Mouse (Mus musculus): ENCODE measurements at regions not wholly inside any gene's neighbourhood (a gene's known extent, or its start where the extent isn't known, plus 50 kb on each side); places are given as distances from the start of the nearest gene placed in this dataset.

DNA sequence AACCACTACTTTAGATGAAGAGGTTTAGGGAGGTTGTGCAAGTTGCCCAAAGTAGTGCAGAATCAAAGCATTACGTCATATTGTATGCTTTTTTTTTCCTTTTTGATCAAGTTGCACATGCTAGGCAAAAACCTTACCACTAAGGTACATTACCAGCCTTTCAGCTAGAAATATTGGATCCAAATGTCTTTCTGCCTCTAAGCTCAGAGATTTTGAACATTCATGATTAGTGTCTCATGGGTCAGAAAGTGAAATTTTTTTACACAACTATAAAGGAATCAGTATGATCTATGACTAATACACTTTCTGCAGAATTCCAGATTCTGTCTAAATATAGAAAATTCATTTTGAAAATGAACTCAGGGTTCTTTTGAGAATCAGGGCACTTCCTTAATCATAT lies 92.3 kb upstream of the Cdkn2b start:
- in situ Hi-C loops (cut with MboI, MseI), result no loop called here

DNA sequence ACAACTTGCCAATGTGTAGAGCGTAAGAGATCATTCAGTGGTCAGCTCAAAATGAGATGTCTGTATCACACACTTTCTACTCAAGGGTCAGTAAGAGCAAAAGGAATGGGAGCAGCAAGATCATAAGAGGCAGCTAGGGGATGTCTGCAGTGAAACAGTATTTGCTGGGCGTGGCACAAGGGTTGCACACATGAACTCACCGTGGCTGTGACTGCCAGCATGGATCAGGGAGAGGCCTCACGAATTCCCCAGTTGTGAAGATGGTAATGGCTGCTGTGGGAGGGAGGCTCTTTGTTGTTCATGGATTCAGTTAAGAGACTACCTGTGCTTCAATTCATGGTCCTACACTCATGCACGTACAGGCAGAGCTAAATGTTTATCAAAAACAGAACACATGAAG lies 91.5 kb upstream of the Cdkn2b start:
- in situ Hi-C loops (cut with MboI, MseI), result no loop called here

DNA sequence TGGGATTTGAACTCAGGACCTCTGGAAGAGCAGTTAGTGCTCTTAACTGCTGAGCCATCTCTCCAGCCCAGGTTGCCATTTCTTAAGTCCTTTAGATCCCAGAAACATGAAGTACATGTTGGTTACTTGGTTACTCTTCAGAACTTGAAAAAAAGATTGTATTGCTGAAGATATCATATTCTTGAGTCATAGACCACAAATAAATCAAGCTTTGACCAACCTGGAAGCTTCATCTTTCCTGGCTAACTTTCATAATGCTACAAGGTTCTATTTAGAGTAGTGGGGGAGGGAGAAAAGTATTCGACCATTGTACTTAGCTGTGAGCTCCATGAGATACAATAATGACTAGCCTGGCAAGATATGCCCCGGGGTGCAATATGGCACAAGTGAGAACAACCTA lies 90.9 kb upstream of the Cdkn2b start:
- in situ Hi-C loops (cut with MboI, MseI), result no loop called here

DNA sequence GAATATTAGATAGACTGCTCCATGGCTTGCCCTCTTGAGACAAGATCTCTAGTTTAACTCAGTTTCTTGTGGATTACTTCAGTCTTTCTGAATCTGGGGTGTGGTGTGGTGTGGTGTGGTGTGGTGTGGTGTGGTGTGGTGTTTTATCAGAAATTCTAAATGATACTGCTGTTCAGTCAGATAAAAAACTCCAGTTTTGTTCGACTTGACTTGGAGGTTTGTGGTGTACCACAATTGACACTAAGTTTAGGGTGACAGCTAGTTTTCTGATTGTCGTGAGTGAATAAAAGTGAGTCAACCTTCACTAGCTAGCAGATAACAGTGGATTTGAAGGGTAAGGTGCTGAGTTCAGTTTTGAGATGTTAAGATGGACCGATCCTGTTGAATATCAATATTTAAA lies 89.5 kb upstream of the Cdkn2b start:
- in situ Hi-C loops (cut with MboI, MseI), result no loop called here

DNA sequence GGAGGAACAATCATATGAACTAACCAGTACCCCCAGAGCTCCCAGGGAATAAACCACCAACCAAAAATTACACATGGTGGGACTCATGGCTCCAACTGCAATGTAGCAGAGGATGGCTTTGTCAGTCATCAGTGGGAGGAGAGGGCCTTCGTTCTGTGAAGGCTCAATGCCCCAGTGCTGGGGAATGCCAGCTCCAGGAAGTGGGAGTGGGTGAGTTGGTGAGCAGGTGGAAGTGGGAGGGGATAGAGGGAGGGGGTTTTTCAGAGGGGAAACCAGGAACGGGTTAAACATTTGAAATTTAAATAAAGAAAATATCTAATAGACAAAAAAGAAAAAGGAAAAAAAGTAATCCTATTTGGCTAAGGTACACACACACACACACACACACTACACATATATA lies 88.4 kb upstream of the Cdkn2b start:
- in situ Hi-C loops (cut with MboI, MseI), result no loop called here

DNA sequence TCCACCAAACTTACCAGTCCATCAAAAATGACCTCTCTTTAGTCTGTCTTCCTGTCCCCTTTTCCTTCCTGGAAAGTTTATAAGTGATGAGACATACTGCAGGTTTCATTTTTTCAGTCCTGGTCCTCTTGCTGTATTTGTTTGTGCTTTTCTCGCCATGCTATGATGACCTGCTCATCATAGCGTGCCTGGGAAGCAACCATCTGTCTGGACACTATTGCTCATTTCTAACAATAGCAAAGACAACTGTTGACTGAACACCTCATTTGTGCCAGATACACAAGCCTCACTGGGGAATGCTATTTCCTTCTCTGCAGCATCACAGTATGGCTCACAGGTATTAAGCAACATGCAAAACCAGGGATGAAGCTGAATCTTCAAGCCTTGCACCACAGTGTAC lies 85.2 kb upstream of the Cdkn2b start:
- in situ Hi-C loops (cut with MboI, MseI), result no loop called here

DNA sequence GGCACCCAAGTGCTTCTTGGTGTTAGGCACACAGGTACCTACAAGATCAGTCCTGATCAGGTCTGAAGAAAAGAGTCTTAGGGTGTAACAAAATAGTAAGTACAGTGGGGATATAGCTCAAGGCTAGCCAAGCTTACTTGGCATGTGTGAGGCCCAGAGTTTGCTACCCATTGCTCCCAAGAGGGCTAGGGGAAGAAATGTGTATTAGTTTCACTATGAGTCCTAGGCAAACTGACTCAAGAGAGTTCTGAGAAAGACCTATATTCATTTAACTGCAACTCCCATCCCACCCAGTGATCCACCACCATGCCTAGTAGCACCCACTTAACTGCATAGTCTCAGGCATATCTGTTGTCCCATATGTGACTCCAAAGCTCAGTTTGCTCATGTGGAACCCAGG lies 84.5 kb upstream of the Cdkn2b start:
- in situ Hi-C loops (cut with MboI, MseI), result no loop called here

DNA sequence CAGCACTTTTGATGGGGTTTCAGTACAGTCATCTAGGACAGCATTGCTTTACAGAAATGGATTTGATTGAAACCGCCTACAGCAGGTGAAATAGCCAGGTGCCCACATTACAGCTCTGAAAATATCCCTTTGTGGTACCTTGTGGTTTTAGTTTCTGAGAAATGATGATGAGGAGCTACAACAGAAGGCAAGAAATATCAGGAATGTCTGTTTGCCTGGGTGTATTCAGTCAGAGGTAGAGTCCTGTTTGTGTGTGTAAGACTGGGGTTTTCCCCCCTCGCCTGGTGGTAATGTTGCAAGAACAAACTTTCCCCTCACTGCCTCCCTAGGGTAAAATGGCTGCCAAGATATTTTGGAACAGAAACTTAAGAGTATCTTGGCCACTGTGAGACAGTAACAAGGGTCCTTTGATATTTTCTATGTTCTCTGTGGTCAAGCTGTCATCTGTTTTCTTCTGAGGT lies 82.4 kb upstream of the Cdkn2b start:
- in situ Hi-C loops (cut with MboI, MseI), result no loop called here

DNA sequence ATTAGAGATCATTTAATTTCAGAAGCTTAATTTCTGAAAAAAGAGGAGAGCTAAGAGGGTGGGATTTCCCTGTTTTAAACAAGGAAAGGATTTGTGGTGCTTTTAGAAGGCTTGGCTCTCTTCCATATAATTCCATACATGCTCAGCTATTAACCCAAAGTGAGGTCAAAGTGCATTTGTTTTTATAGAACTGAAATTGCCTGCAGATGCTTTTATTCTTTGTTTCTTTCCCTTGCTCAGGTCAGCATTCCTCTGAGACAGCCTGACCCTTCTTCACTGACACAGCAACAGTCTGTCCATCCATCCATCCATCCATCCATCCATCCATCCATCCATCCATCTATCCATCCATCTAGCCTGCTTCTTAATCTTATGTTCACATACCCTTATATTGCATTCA lies 82.0 kb upstream of the Cdkn2b start:
- in situ Hi-C loops (cut with MboI, MseI), result no loop called here

DNA sequence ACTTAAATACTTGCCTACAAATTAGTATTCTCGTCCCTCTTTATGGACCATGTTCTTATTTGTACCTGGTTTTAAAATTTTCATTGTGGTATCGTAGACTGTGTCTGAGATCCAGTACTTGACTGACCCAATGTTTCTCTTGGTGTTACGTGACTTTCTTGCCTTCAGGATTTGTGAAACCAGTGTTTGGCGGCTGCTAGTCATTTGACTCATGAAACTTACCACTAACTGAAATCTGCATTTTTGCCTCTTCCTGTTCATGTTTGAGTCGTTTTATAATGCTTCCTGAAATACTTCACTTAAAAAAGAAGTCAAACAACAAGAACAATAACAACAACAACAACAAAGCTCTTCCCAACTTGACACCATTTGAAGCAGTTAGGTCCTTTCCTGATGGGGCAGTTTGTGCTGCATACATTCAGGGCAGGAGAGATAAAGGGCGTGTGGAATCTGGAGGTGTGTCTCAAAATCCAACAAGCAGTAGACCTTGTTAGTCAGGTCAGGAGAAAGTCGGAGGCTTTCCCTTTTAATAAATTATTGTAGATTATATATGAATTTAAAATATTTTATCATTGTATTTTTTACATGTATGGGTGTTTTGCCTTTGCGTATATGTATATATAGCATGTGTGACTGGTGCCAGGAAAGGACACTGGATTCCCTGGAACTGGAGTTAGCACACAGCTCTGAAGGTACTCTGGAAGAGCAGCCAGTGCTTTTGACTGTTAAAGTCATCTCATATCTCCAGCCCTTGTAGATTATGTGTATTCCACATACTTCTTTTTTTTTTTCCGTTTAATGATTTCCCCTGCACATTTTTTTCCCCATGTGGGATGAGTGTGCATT lies 80.8 kb upstream of the Cdkn2b start:
- in situ Hi-C loops (cut with MboI, MseI), result no loop called here

DNA sequence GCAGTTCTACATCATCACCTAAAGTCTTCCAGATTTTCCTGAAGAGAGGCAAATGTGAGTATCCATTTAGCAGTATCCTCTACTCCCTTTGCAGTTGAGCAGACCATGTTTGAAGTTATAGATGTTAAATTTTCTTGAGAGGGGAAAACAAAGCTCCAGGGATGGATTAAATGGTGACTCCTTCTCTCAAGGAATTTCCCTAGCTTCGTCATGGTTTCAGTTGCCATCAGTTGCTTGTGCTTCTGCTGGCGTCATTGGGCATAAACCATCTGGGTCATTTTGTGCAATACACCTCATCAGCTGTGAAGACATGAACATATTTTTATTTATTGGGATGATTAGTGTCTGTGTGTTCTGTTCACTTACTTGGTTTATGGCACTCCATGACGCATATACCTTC lies 72.7 kb upstream of the Cdkn2b start:
- in situ Hi-C loops (cut with MboI, MseI), result no loop called here

DNA sequence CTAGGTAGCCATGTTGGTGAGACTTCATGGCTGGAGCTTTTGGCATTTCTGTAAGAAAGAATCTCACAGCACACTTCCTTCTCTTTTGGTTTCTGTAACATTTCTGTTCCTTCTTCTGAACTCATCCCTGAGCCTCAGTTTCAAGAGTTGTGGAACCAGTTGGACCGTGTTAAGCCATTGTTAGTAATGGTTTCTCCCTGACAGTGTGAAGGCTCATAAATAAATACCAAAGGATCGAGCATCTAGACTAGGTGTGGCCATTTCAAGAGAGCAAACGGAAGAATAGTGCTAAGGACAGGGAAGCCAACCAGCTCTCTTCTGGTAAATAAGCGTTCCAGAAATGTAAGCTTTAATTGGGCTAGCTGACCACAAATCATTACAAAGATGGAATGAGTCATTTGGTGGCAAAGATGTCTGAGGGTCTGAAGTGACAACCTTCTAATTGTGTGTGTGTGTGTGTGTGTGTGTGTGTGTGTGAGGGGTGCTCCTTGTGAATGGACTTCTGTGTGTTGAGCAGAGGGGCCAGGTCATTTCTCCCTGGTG lies 71.7 kb upstream of the Cdkn2b start:
- in situ Hi-C loops (cut with MboI, MseI), result no loop called here

DNA sequence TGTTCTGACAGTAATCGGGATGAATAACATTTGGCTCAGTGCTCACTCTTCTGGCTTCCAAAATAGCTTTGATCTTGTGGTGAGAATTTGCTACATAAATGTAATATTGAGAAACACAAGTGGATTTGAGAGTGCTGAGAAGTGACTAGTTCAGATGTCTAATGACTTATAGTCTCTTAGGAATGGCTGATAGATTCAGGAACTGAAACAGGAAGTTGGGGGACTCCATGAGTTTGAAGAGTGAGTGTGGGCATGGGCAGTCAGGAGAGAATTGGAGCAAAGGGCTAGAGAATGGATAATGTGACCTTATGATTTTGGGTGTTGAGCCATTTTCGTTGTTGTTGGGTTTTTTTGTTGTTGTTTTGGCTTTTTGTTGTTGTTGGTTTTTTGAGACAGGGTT lies 70.9 kb upstream of the Cdkn2b start:
- in situ Hi-C loops (cut with MboI, MseI), result no loop called here

DNA sequence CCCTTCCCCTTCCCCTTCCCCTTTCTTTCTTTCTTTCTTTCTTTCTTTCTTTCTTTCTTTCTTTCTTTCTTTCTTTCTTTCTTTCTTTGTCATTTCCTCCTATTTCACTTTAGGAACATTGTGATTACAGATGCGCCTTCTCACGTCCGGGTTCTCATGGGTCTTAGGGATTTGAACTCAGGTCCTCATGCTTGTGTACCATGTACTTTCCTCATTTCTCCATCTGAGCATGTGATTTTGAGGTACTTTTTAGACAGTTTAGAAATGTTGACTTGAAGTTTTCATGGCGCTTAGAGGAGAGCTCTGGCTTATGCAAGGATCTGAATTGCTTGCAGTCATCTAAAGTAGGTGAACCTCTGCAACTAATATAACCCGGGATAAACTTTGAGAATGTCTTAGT lies 70.2 kb upstream of the Cdkn2b start:
- in situ Hi-C loops (cut with MboI, MseI), result no loop called here

DNA sequence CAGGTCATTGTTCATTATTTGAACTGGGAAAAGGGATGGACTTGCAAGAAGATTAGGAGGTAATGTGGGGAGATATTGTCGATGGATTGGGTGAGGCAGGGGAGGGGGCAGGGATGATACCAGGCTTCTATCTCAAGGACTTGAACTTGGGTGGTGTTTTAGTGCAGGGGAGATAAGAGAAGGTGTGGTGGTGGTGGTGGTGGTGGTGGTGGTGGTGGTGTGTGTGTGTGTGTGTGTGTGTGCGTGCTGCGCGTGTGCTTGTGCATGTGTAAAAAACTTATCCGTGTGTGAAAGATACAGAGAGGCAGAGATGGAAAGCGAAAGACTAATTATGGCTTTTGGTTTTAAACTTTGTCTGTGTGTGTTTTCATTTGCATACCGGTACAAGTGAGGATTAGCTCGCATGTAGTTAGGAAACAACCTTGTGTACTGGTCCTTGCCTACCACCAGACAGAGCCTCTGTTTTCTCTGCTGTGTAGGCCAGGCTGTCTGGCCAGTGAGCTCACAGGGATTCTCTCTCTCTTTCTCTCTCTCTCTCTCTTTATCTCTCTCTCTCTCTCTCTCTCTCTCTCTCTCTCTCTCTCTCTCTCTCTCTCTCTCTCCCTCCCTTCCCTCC lies 69.6 kb upstream of the Cdkn2b start:
- in situ Hi-C loops (cut with MboI, MseI), result no loop called here

DNA sequence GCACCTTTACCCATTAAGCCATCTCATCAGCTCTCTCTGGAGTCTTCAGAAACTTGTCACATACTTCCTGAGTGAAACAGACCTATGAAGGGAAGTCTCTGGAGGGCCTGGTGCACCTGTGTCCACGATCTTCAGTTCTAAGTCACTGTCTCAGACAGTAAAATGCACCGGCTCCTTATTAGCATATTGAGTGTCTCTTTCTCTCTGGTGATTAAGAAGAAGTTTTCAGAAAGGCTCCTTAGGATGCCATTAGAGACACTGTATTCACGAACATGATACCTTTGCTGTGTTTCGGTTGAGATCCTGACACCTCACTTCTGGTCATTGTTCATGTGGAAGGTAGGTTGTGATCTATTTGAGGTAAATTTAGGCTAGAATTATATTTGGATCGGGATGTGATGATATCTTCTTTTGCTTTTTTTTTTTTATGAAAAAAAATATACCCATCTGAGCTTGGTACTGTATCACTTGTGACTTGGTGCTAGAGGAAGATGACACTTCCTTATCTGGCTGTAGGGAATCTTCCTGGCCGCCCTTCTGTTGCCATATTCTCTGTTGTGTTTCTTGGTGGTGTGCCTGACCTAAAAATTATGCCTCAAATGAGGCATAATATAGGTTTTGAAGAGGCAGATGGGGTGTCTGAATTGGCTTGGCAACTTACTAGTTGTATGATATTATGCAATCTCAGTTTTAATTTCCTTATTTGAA lies 68.9 kb upstream of the Cdkn2b start:
- in situ Hi-C loops (cut with MboI, MseI), result no loop called here

DNA sequence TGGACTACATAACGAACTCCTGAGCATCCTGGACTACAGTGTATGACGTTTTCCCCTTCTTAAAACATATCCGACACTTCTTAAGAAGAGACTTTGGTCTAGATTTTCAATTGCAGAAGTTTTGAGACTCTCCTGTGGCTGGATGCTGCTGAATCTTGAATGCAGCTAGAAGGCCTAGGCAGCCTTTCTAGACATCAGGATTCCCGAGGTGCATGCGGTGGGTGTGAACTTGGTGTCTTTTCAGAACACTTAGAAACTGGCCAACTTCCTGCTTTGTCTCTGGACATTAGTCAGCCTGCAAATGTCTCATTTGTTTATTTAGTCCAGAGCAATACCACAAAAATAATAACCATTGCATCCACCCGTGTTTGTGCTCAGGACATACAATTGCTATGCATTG lies 61.8 kb upstream of the Cdkn2b start:
- in situ Hi-C loops (cut with MboI, MseI), result loop anchor here in 1 of 2 experiments (5.0 kb wide), 1 partner anchor 140 kb away; no protein-coding TSS in a partner anchor

DNA sequence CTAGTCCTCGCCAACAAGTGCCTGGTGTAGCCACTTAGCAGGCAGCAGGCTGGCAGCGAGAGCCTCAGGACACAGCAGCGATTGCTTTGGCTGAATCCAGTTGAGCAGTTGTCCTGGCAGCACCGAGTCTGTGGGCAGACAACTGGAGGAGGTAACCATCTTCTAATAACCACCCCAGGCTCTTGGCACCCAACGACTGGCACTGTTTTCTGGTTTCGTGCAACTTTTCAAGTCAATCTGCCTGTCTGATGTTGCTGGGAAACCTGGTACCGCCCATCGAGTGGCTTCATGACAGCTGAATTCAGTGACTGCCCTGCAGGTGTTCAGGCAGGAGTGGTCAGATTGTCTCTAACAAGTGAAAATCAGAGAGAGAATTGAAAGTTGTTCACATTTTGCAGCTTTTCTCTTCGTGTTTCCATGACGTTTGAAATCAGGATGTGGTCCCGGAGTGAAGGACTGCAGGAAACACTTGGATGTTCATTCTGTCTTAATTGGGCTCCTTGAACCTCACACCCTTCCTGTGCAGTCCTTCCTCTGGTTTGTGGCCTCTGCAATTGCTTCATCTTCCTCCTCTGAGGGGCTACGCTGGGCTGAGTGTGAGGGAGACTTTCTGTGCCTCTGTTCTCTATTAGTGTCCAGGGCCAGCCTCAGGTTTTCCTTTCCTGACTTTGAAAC lies 58.1 kb upstream of the Cdkn2b start:
- in situ Hi-C loops (cut with MboI, MseI), result no loop called here

DNA sequence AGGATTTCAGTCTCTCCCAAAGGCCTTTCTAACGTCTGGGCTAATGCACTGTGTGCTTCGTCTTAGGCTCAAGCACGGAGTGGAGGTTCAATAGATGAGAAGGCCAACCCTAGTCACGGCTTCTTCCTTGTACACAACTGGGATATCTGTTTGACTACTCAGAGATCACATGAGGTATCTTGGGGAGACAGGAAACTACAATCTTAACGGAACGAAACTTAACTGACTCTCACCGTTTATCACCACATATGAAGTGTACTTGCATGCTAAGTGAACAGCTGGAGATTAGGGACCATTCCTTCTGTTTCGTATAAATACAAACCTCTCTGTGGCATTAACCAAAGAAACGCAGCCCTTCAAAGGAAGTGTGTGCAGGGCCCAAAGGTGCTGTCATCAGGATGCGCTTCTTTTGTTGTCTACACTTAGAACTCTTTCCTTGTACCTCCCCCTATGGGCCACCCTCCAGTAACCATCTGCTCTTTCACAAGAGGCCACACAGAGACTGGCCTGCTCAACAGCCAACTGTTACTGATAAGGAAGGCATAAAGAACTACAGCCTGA lies 55.8 kb upstream of the Cdkn2b start:
- in situ Hi-C loops (cut with MboI, MseI), result no loop called here

DNA sequence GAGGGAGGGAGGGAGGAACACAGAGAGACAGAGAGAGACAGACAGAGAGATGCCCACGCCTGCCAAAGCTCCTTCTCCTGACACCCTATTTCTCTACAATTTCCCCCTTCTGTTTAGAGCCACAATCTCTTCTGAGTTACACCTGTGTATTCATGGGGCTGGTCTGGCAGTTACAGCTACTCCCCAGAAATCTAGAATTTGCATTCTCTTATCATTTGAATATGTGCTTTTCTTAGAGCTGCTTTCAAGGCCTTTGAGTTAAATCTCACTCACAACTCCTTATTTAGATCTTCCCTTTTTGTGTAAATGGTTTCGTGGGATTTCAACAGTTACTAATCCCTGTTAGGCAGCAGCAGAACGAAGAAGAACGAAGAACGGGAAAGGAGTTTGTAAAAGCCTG lies 55.0 kb upstream of the Cdkn2b start:
- in situ Hi-C loops (cut with MboI, MseI), result no loop called here

DNA sequence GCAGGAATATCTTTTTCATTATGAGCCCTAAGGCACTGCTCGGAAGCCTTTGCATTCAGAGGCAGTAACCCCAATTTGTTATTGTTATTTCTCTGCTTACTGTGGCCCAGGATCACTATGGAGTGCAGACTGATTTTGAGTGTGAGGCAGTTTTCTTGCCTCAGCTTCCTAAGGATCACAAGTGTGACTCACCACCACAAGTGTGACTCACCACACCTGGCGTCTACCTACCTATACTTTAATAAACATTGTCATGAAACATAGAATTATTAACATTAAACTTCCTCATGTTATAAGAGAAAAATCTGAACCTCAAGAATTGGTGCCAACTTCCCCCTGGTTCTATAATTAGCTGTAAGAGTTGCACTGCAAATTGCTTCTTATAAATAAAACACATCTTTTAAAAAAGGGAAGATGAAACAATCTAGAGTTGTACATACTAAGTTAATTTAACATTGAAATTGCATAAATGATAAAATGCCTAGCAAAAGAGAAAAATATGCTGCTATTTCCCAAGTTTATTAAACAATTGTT lies 52.4 kb upstream of the Cdkn2b start:
- in situ Hi-C loops (cut with MboI, MseI), result no loop called here

Measured in T-helper 17 cell (primary cell).